Mouse (Mus musculus) forebrain, embryonic 13.5 days (tissue): ENCODE results near the gene Vwa8. TPM values are rescaled to one million over a fixed set of nuclear protein-coding genes. Genes with fewer than 3 reads are reported as not detected.

Source experiments
- ATAC-seq: fragments of 200-750 bp; cut with Nextera tagmentation; 2 replicates; pipeline ENCODE4 v1.8.0; 2017
- H3K27ac ChIP-seq: fragments of 300-500 bp; sonication (generic); 2 replicates; pipeline ENCODE4 v1.5.1; 2015; ENCODE audit warnings: inconsistent platforms, mild to moderate bottlenecking, moderate library complexity
- H3K27me3 ChIP-seq: fragments of 300-500 bp; sonication (generic); 2 replicates; pipeline ENCODE4 v1.6.1; 2015; ENCODE audit warnings: mild to moderate bottlenecking, inconsistent platforms
- H3K36me3 ChIP-seq: fragments of 300-500 bp; sonication (generic); 2 replicates; pipeline ENCODE4 v1.6.1; 2015; ENCODE audit warnings: mild to moderate bottlenecking, inconsistent platforms; ENCODE audit not compliant: poor library complexity, severe bottlenecking
- H3K4me1 ChIP-seq: fragments of 300-500 bp; sonication (generic); 2 replicates; pipeline ENCODE4 v1.6.1; 2015; ENCODE audit warnings: inconsistent platforms
- H3K4me2 ChIP-seq: fragments of 300-500 bp; sonication (generic); 2 replicates; pipeline ENCODE4 v1.6.1; 2015; ENCODE audit warnings: inconsistent platforms, mild to moderate bottlenecking, moderate library complexity
- H3K4me3 ChIP-seq: fragments of 300-500 bp; sonication (generic); 2 replicates; pipeline ENCODE4 v1.5.1; 2015; ENCODE audit warnings: mild to moderate bottlenecking, inconsistent platforms
- H3K9ac ChIP-seq: fragments of 300-500 bp; sonication (generic); 2 replicates; pipeline ENCODE4 v1.6.1; 2015; ENCODE audit warnings: mild to moderate bottlenecking, inconsistent platforms
- H3K9me3 ChIP-seq: fragments of 300-500 bp; sonication (generic); replicated peaks from 2 replicates; pipeline ENCODE4 v1.6.1; 2016; ENCODE audit warnings: inconsistent platforms
- WGBS: fragments of 180-500 bp; shearing (Covaris S2); methylation state at CpG from one replicate; pipeline ENCODE4 v1.1.7; 2015; 5-methylcytosine and 5-hydroxymethylcytosine counted together
- polyA plus RNA-seq: library from polyadenylated mRNA; unstranded; fragments of >200 nt; fragmentation: Nextera tagmentation; extraction: Ambion mirVana; gene quantifications from 2 replicates; pipeline ENCODE4 v1.2.1, GENCODE M21; 2015

Vwa8 gene
- polyA plus RNA-seq, 1 experiment from 2014 or later = 5.2 TPM

DNA sequence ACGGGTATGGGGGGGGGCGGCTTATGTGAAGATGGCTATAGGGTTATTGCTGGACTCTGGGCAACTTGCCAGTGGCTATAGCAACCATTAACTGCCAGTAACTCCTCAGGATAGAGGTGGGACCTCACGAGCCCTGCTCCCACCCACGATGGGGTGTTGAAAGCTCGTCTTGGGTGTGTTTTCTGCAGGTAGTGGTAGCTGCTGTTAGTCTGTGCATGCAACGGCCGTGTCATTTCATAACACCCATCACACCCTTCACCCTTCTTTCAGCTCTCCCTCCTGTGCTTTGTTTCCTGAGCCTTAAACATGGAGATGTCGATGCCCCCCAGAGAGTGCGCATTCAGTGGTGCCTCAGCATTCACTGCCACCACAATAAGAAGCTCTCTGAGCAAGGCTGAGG lies 329.4 kb downstream of the Vwa8 start:
- ATAC-seq = no peak
- Histone ChIP-seq H3K27ac (no peak overlapping the region), H3K27me3 (no peaks in the 10 kb centered on the region), H3K4me2 (no peak overlapping the region), H3K4me3 (no peak overlapping the region), H3K9me3 (peaks cover 5% of the 10 kb centered on the region; the same call in 1 of the 2 replicates), H3K9ac (no peak overlapping the region), H3K4me1 (peaks cover 9% of the 10 kb centered on the region; the same call in 1 of the 2 replicates), H3K36me3 (peaks cover 15% of the 10 kb centered on the region)
- 80% methylated on average over 9 of the region's 9 CpGs for WGBS

DNA sequence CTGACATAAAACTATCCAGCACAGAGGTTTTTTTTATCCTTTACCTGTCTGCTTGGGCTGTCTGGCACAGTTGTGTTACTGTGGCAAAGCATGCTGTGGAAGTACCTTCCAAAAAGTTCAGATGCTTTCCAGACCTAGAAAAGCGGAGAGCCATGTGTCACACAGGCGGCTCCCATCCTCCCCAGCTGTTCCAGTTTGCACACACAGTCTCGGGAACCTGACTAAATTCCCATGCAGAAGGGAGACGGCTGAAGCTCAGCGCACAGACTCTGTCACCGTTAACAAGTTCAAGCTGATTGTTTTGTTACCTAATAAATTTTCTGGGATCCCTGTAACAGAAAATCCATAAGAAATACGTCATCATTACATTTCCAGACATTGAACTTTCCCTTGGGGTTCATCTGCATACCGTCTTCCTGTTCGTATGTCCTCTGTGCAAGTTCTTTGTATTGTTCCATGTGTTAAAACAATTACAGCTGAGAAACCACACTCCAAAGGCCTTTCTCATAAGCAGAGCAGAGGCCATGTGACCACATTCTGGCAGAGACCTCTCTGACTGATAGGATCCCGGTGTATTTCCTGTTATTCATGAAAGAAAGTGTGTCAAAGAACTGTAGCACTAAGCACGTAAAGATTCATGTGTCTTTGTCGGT lies 331.4 kb downstream of the Vwa8 start:
- H3K9me3 ChIP-seq = peaks cover 5% of the 10 kb centered on the region; the same call in 1 of the 2 replicates
- no peak for ATAC-seq
- no peak overlapping the region for H3K4me3 ChIP-seq
- H3K9ac ChIP-seq = no peak overlapping the region
- no peak overlapping the region for H3K4me2 ChIP-seq
- H3K27me3 ChIP-seq = no peaks in the 10 kb centered on the region
- H3K36me3 ChIP-seq = peaks cover 7% of the 10 kb centered on the region
- WGBS = 67% methylated on average over 12 of the region's 12 CpGs
- H3K4me1 ChIP-seq = peaks cover 9% of the 10 kb centered on the region; the same call in 1 of the 2 replicates
- H3K27ac ChIP-seq = no peak overlapping the region

DNA sequence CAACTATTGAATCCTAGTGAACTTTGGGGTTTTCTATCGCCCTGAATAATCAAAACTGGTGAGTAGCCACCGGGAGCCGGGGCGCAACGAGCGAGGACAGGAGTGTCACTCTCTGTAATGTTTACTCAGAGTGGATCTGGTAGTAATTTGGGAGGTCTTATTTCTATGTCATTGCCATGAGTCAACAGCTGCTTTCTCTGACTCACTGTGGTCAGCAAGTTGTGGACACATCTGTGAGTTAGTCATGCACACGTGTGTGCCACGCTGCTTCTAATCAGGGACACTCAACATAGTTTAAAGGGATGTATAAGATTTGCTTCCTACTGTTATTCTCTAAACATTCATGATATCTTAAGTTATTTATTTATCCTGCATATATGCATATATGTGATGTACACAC lies 332.9 kb downstream of the Vwa8 start:
- H3K27me3 ChIP-seq = no peaks in the 10 kb centered on the region
- WGBS = 98% methylated on average over 8 of the region's 8 CpGs
- no peak for ATAC-seq
- peaks cover 9% of the 10 kb centered on the region; the same call in 1 of the 2 replicates for H3K4me1 ChIP-seq
- H3K4me2 ChIP-seq = no peak overlapping the region
- H3K36me3 ChIP-seq = peaks cover 2% of the 10 kb centered on the region; the same call in 1 of the 2 replicates
- H3K27ac ChIP-seq = no peak overlapping the region
- no peak overlapping the region for H3K9ac ChIP-seq
- 0 out of 2 replicates have a peak, but pooled peaks cover 6% of the 10 kb centered on the region for H3K9me3 ChIP-seq
- no peak overlapping the region for H3K4me3 ChIP-seq

DNA sequence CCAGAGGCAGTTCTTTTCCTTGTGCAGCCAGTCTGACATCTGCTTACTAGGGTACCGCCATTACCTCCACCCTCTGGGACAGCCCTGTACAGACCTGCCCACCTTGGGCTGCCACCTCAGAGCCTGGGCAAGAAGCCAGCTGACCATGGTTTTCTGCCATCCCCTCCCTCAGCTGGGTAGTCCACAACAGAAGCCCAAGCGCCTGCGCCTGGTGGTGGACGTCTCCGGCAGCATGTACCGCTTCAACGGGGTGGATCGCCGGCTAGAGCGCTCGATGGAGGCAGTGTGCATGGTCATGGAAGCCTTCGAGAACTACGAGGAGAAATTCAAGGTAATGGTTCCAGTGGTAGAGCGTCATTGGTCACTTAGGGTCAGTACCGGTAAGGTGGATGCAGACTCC lies 333.9 kb downstream of the Vwa8 start:
- Histone ChIP-seq H3K27me3 (no peaks in the 10 kb centered on the region), H3K9ac (no peak overlapping the region), H3K4me2 (no peak overlapping the region), H3K4me1 (peaks cover 9% of the 10 kb centered on the region; the same call in 1 of the 2 replicates), H3K27ac (no peak overlapping the region), H3K36me3 (peaks cover 6% of the 10 kb centered on the region; the same call in 1 of the 2 replicates), H3K9me3 (peaks cover 10% of the 10 kb centered on the region; the same call in 1 of the 2 replicates), H3K4me3 (no peak overlapping the region)
- 95% methylated on average over 15 of the region's 15 CpGs for WGBS
- no peak for ATAC-seq

DNA sequence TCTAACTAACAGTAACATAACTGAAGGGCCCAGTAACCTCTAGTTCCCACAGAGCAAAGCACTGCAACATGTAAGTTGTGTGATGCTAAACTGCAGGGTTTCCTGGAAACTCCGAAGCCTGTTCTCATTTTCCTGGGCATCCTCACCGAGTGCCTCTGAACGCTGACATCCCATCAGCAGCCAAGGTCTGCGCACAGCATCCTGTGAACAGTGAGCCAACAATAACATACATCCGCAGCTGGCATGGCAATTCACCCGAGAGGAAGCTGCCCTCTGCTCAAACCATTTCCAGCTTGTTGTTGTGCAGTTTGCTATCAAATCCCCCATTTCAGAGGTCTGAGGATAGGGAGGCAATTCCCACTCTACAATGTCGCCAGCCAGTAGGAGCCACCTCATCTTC lies 334.4 kb downstream of the Vwa8 start:
- Histone ChIP-seq H3K27me3 (no peaks in the 10 kb centered on the region), H3K4me1 (peaks cover 9% of the 10 kb centered on the region; the same call in 1 of the 2 replicates), H3K4me2 (no peak overlapping the region), H3K27ac (no peak overlapping the region; the same call in 1 of the 2 replicates), H3K4me3 (no peak overlapping the region), H3K36me3 (peaks cover 6% of the 10 kb centered on the region; the same call in 1 of the 2 replicates), H3K9me3 (peaks cover 10% of the 10 kb centered on the region; the same call in 1 of the 2 replicates), H3K9ac (no peak overlapping the region)
- WGBS = 92% methylated on average over 7 of the region's 7 CpGs
- ATAC-seq = no peak

DNA sequence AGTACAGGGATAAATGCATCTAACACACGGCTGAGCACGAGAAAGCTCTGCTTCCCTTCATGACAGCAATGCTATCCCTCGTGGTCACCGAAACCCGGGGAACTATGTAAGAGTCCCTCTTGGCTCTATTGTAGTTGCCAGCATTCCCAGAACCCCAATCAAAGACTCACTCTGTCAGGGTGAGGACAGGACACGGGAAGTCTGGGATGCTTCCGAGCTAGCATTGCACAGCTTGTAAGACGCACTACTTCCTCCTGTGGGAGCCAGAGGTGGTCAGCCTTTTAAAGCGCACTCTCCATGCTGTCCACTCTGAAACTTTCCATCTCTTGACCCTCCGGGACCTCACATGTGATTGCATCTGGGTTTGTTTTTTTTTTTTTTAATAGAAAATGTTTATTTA lies 335.2 kb downstream of the Vwa8 start:
- Histone ChIP-seq H3K9me3 (peaks cover 10% of the 10 kb centered on the region; the same call in 1 of the 2 replicates), H3K9ac (no peak overlapping the region), H3K36me3 (peaks cover 6% of the 10 kb centered on the region; the same call in 1 of the 2 replicates), H3K27me3 (no peaks in the 10 kb centered on the region), H3K4me3 (no peak overlapping the region), H3K4me1 (peaks cover 9% of the 10 kb centered on the region; the same call in 1 of the 2 replicates), H3K27ac (no peak overlapping the region), H3K4me2 (no peak overlapping the region)
- WGBS = 86% methylated on average over 10 of the region's 10 CpGs
- ATAC-seq = no peak

DNA sequence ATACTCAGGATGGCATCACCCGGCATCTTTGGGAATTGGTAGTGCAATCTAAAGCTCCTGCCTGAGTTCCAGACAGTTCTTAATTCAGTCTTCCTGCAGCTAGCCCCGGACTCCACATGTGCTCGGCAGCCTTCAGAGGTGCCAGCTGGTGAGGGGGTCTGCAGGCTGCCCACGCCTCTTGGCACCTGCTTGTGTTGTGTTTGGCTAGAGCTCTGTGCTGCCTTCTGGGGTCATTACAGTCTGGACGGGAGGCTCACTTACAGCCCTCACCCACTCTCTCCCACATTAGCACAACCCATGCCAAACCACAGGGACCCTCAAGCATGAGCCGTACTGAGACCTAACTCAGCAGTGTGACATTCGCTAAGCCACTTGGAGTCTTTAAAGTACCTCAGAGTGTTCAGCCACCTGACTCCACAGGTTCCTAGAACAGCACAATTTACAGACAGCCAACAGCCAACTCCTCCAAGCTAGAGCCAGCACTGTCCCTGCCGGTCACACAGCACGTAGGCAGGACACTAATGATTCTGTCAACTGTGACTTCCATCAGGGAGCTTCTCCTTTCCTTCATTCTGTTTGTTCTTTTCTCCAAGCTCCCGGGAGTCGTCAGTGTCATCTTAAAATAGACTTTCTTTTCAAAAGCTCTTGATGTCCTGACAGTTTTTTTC lies 336.3 kb downstream of the Vwa8 start:
- 0 out of 2 replicates have a peak, but pooled peaks cover 3% of the 10 kb centered on the region for H3K4me1 ChIP-seq
- H3K9ac ChIP-seq = no peak overlapping the region
- H3K36me3 ChIP-seq = peaks cover 6% of the 10 kb centered on the region; the same call in 1 of the 2 replicates
- WGBS = 77% methylated on average over 11 of the region's 11 CpGs
- no peak overlapping the region for H3K4me2 ChIP-seq
- H3K27ac ChIP-seq = no peak overlapping the region
- H3K4me3 ChIP-seq = no peak overlapping the region
- no peaks in the 10 kb centered on the region for H3K27me3 ChIP-seq
- peaks cover 10% of the 10 kb centered on the region; the same call in 1 of the 2 replicates for H3K9me3 ChIP-seq
- 0 out of 2 replicates have a peak, but pooled peaks have one; percentile 24 for ATAC-seq

DNA sequence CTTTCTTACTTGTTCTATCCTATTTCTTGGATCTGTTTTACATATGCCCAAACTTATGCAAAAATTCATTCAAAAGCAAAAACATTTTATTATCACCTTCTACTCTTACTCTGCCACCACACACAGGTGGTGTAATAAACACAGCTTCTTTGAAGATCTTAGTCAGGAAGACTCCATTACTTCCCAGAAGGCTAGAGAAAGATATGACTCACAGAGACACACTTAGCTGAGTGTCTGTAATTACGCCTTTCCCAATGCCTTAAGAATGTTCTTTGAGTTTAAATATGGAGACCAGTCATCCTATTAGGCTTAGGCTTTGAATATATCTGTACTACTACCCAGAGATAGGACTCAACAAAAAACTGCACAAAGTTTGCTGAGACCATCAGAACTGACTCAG lies 338.1 kb downstream of the Vwa8 start:
- H3K4me3 ChIP-seq = no peak overlapping the region
- no peaks in the 10 kb centered on the region for H3K4me1 ChIP-seq
- H3K9ac ChIP-seq = no peak overlapping the region
- no peak overlapping the region for H3K4me2 ChIP-seq
- peaks cover 10% of the 10 kb centered on the region; the same call in 1 of the 2 replicates for H3K9me3 ChIP-seq
- ATAC-seq = no peak
- no peaks in the 10 kb centered on the region for H3K27me3 ChIP-seq
- 93% methylated on average over 1 of the region's 1 CpGs for WGBS
- H3K36me3 ChIP-seq = peaks cover 6% of the 10 kb centered on the region; the same call in 1 of the 2 replicates
- no peak overlapping the region for H3K27ac ChIP-seq

DNA sequence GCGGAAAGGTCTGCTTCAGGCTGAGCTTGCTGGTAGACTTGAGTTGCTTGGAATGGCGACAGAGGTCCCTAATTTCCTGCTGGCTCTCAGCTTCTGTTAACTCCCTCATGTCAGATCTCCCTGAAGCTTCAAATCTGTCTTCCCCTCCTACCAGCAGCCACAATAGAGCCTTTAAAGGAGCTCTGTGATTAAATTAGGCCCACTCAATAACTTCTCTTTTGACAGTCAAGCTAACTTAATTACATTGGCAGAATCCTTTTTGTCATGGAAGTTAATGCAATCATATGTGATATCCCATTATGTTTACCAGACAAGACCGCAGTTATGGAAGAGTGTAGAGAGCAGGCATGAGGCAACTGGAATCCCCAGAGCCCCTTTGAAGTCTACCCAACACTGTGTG lies 347.9 kb downstream of the Vwa8 start:
- Histone ChIP-seq H3K9ac (no peak overlapping the region), H3K4me3 (no peak overlapping the region), H3K27me3 (no peaks in the 10 kb centered on the region), H3K4me2 (no peak overlapping the region), H3K36me3 (no peaks in the 10 kb centered on the region), H3K9me3 (no peaks in the 10 kb centered on the region), H3K4me1 (peaks cover 29% of the 10 kb centered on the region), H3K27ac (no peak overlapping the region)
- ATAC-seq = no peak
- 38% methylated on average over 3 of the region's 3 CpGs for WGBS

DNA sequence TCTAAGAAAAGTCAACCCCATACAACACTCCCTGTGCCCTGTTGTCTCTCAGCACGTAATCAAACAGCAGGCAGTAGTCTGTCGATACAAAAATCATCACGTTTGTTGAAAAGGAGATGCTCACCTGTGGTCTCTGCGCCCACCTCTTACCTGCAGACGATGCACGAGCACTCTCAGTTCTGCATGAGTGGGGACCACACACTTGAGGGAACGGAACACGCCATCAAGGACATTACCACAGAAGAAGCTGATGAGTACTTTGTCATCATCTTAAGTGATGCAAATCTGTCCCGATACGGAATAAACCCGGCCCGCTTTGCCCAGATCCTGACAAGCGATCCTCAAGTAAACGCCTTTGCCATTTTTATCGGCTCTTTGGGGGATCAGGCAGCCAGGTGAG lies 349.2 kb downstream of the Vwa8 start:
- WGBS = 94% methylated on average over 15 of the region's 15 CpGs
- H3K9me3 ChIP-seq = no peaks in the 10 kb centered on the region
- no peak overlapping the region for H3K9ac ChIP-seq
- H3K36me3 ChIP-seq = no peaks in the 10 kb centered on the region
- no peak for ATAC-seq
- no peak overlapping the region for H3K27ac ChIP-seq
- H3K27me3 ChIP-seq = no peaks in the 10 kb centered on the region
- no peak overlapping the region for H3K4me3 ChIP-seq
- H3K4me2 ChIP-seq = no peak overlapping the region
- peaks cover 39% of the 10 kb centered on the region for H3K4me1 ChIP-seq

DNA sequence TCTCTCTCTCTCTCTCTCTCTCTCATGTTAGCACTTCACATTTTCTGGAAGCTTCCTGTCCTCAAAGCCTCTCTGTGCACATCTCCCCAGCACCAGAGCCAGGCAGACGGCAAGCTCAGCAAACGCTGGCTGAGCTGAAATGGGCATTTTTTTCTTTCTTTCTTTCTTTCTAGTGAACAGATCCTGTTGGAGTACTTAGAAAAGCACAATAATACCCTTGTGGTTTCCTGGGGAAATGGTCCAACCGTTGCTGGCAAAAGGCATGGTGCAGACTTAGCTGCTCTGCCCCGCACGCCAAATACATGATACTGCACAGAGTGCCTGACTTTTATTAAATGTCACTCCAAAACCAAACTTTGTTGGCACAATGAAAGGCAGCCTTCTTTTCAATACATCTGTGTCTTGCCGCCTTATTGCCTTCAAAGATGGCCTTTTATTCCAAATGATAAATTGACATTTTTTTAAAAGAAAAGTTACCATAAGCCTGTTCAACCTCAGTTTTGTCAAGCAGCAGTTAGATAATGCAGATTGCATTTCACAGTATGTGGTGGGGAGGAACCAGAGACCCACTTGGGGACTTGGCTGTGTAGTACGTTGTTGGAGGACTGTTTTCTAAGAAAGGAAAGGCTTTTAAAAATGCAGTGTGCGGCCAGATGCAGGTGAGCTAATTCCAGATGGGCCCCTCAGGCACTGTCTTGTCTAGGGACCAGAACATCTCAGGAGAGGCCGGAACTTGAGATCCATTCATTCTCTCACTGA lies 351.5 kb downstream of the Vwa8 start:
- WGBS = 41% methylated on average over 9 of the region's 9 CpGs
- no peaks in the 10 kb centered on the region for H3K36me3 ChIP-seq
- H3K27me3 ChIP-seq = no peaks in the 10 kb centered on the region
- no peak overlapping the region for H3K4me3 ChIP-seq
- H3K9ac ChIP-seq = no peak overlapping the region
- peak overlapping the region; percentile 96 for H3K27ac ChIP-seq
- H3K4me2 ChIP-seq = no peak overlapping the region
- no peaks in the 10 kb centered on the region for H3K9me3 ChIP-seq
- no peak for ATAC-seq
- H3K4me1 ChIP-seq = peaks cover 61% of the 10 kb centered on the region

DNA sequence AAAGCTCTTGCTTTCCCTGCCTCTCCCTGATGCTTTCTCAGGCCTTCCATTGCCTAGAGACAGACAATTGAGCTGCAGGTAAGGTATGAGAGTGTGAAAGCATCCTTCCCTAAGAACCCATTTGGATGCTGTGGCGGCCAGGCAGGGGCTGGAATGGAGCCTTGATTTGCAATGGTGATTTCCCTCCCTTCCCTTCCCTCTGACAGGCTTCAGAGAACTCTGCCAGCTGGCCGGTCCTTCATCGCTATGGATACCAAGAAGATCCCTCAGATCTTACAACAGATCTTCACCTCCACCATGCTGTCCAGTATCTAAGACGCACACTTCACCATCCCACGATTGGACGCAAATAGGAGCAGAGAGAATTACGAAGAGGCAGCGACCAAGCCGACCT lies 352.0 kb downstream of the Vwa8 start:
- WGBS = 67% methylated on average over 9 of the region's 9 CpGs
- ATAC-seq = no peak
- Histone ChIP-seq H3K9ac (no peak overlapping the region), H3K9me3 (no peaks in the 10 kb centered on the region), H3K36me3 (no peaks in the 10 kb centered on the region), H3K4me3 (no peak overlapping the region), H3K4me1 (peaks cover 66% of the 10 kb centered on the region), H3K27me3 (no peaks in the 10 kb centered on the region), H3K4me2 (no peak overlapping the region), H3K27ac (peak overlapping the region; percentile 96)
